Mouse (Mus musculus): ENCODE measurements around the gene Brms1.
"Not testable (repeated sequence)": the region's sequence is repeated elsewhere in the genome, so short reads cannot be mapped to it uniquely, and the experiment has no call there.

Gene Brms1

GRCm38 (mm10) chr19:5040862-5041523 lies at the start of gene Brms1:
Brms1 (plus strand) TSS chr19:5041354.
- DNase-seq (ENCODE audit: low read depth), result peak; percentile 96

- no peak for DNase-seq (ENCODE audit: low read depth)
Observed at GRCm38 (mm10) chr19:4992371-4992770, 48.8 kb upstream of the Brms1 start.

- no peak for DNase-seq (ENCODE audit: low read depth)
Observed at GRCm38 (mm10) chr19:4992904-4993303, 48.2 kb upstream of the Brms1 start.

GRCm38 (mm10) chr19:4994043-4994442 lies 47.1 kb upstream of the Brms1 start:
- DNase-seq (ENCODE audit: low read depth), result no peak

- DNase-seq (ENCODE audit: low read depth), result no peak
Observed at GRCm38 (mm10) chr19:4999445-5000140, 41.6 kb upstream of the Brms1 start.

- peak; percentile 59 for DNase-seq (ENCODE audit: low read depth)
Observed at GRCm38 (mm10) chr19:5001666-5002406, 39.3 kb upstream of the Brms1 start.

- DNase-seq (ENCODE audit: low read depth), result not testable (repeated sequence)
Observed at GRCm38 (mm10) chr19:5003644-5004043, 37.5 kb upstream of the Brms1 start.

GRCm38 (mm10) chr19:5004925-5005324 lies 36.2 kb upstream of the Brms1 start:
- no peak for DNase-seq (ENCODE audit: low read depth)

GRCm38 (mm10) chr19:5013138-5013537 lies 28.0 kb upstream of the Brms1 start:
- no peak for DNase-seq (ENCODE audit: low read depth)

GRCm38 (mm10) chr19:5014961-5015398 lies 26.2 kb upstream of the Brms1 start:
- no peak for DNase-seq (ENCODE audit: low read depth)

- DNase-seq (ENCODE audit: low read depth), result no peak
Observed at GRCm38 (mm10) chr19:5016221-5016742, 24.9 kb upstream of the Brms1 start.

GRCm38 (mm10) chr19:5016782-5017181 lies 24.4 kb upstream of the Brms1 start:
- peak; percentile 49 for DNase-seq (ENCODE audit: low read depth)

- no peak for DNase-seq (ENCODE audit: low read depth)
Observed at GRCm38 (mm10) chr19:5017611-5018010, 23.5 kb upstream of the Brms1 start.

- DNase-seq (ENCODE audit: low read depth), result no peak
Observed at GRCm38 (mm10) chr19:5018191-5018590, 23.0 kb upstream of the Brms1 start.

- DNase-seq (ENCODE audit: low read depth), result no peak
Observed at GRCm38 (mm10) chr19:5021416-5021815, 19.7 kb upstream of the Brms1 start.

GRCm38 (mm10) chr19:5023621-5024479 lies 17.3 kb upstream of the Brms1 start, which contains the start of gene Slc29a2:
Slc29a2 (plus strand) TSS chr19:5023860.
- DNase-seq (ENCODE audit: low read depth), result peak; percentile 87

GRCm38 (mm10) chr19:5026111-5026510 lies 15.0 kb upstream of the Brms1 start:
- no peak for DNase-seq (ENCODE audit: low read depth)

GRCm38 (mm10) chr19:5032686-5033085 lies 8.5 kb upstream of the Brms1 start:
- no peak for DNase-seq (ENCODE audit: low read depth)

GRCm38 (mm10) chr19:5036577-5036976 lies 4.6 kb upstream of the Brms1 start:
- no peak for DNase-seq (ENCODE audit: low read depth)

- peak; percentile 68 for DNase-seq (ENCODE audit: low read depth)
Observed at GRCm38 (mm10) chr19:5037678-5038571, 3.2 kb upstream of the Brms1 start.

All from c-Kit-positive CD71-positive TER-119-negative erythroid progenitor cells, embryonic 14.5 days (primary cell).